Mouse (Mus musculus): Measurements from ENCODE around the gene Olfr49. TPM values are rescaled to one million over a fixed set of nuclear protein-coding genes. Genes with fewer than 3 reads are reported as not detected.

Gene Olfr49
- polyA plus RNA-seq, 1 experiment from 2014 or later, result not detected

- no peaks in the 10 kb centered on the region for H3K4me1 ChIP-seq (replicated peaks)
- WGBS, result 90% methylated on average over 3 of the region's 3 CpGs
- no peaks in the 10 kb centered on the region for H3K27me3 ChIP-seq (ENCODE audit: insufficient read depth, poor library complexity, severe bottlenecking)
- no peak overlapping the region for H3K27ac ChIP-seq
- no peak overlapping the region for H3K4me3 ChIP-seq
- H3K9me3 ChIP-seq, result no peaks in the 10 kb centered on the region
- no peak for DNase-seq (ENCODE audit: low spot score)
- H3K36me3 ChIP-seq, result peaks cover 10% of the 10 kb centered on the region
Observed at GRCm38 (mm10) chr14:54272696-54273095, 12.0 kb downstream of the Olfr49 start.

- Histone ChIP-seq H3K4me1 (replicated peaks) (no peaks in the 10 kb centered on the region), H3K27me3 (ENCODE audit: insufficient read depth, poor library complexity, severe bottlenecking) (no peaks in the 10 kb centered on the region), H3K9me3 (no peaks in the 10 kb centered on the region), H3K4me3 (no peak overlapping the region), H3K27ac (no peak overlapping the region), H3K36me3 (peaks cover 15% of the 10 kb centered on the region)
- no peak for DNase-seq (ENCODE audit: low spot score)
- WGBS, result 83% methylated on average over 3 of the region's 3 CpGs
Observed at GRCm38 (mm10) chr14:54271976-54272606, 12.6 kb downstream of the Olfr49 start.

- Histone ChIP-seq H3K27me3 (ENCODE audit: insufficient read depth, poor library complexity, severe bottlenecking) (no peaks in the 10 kb centered on the region), H3K36me3 (peaks cover 15% of the 10 kb centered on the region), H3K27ac (no peak overlapping the region), H3K4me1 (replicated peaks) (no peaks in the 10 kb centered on the region), H3K4me3 (no peak overlapping the region), H3K9me3 (no peaks in the 10 kb centered on the region)
- WGBS, result 94% methylated on average over 3 of the region's 3 CpGs
- no peak for DNase-seq (ENCODE audit: low spot score)
Observed at GRCm38 (mm10) chr14:54270413-54270812, 14.3 kb downstream of the Olfr49 start.

GRCm38 (mm10) chr14:54269566-54269965 is 15.2 kb downstream of the Olfr49 start:
- DNase-seq (ENCODE audit: low spot score), result no peak
- WGBS, result 91% methylated on average over 3 of the region's 3 CpGs
- Histone ChIP-seq H3K36me3 (peaks cover 15% of the 10 kb centered on the region), H3K27ac (no peak overlapping the region), H3K9me3 (no peaks in the 10 kb centered on the region), H3K27me3 (ENCODE audit: insufficient read depth, poor library complexity, severe bottlenecking) (no peaks in the 10 kb centered on the region), H3K4me1 (replicated peaks) (peaks cover 4% of the 10 kb centered on the region; the same call in 1 of the 2 replicates), H3K4me3 (no peak overlapping the region)

GRCm38 (mm10) chr14:54267966-54268365 is 16.8 kb downstream of the Olfr49 start:
- no peak overlapping the region for H3K27ac ChIP-seq
- no peak for DNase-seq (ENCODE audit: low spot score)
- H3K9me3 ChIP-seq, result no peaks in the 10 kb centered on the region
- WGBS, result 92% methylated on average over 10 of the region's 10 CpGs
- no peak overlapping the region for H3K4me3 ChIP-seq
- peaks cover 25% of the 10 kb centered on the region for H3K36me3 ChIP-seq
- no peaks in the 10 kb centered on the region for H3K27me3 ChIP-seq (ENCODE audit: insufficient read depth, poor library complexity, severe bottlenecking)
- peaks cover 4% of the 10 kb centered on the region; the same call in 1 of the 2 replicates for H3K4me1 ChIP-seq (replicated peaks)

GRCm38 (mm10) chr14:54265951-54266350 is 18.8 kb downstream of the Olfr49 start:
- Histone ChIP-seq H3K9me3 (no peaks in the 10 kb centered on the region), H3K27ac (no peak overlapping the region), H3K4me1 (replicated peaks) (peaks cover 4% of the 10 kb centered on the region; the same call in 1 of the 2 replicates), H3K27me3 (ENCODE audit: insufficient read depth, poor library complexity, severe bottlenecking) (no peaks in the 10 kb centered on the region), H3K4me3 (no peak overlapping the region), H3K36me3 (peaks cover 32% of the 10 kb centered on the region)
- DNase-seq (ENCODE audit: low spot score), result no peak
- WGBS, result 80% methylated on average over 6 of the region's 6 CpGs

GRCm38 (mm10) chr14:54265093-54265492 is 19.6 kb downstream of the Olfr49 start:
- WGBS, result 39% methylated on average over 10 of the region's 10 CpGs
- Histone ChIP-seq H3K36me3 (peaks cover 32% of the 10 kb centered on the region), H3K27me3 (ENCODE audit: insufficient read depth, poor library complexity, severe bottlenecking) (peaks cover 3% of the 10 kb centered on the region; the same call in 1 of the 2 replicates), H3K4me3 (no peak overlapping the region), H3K9me3 (no peaks in the 10 kb centered on the region), H3K4me1 (replicated peaks) (peaks cover 8% of the 10 kb centered on the region), H3K27ac (no peak overlapping the region)
- no peak for DNase-seq (ENCODE audit: low spot score)

- Histone ChIP-seq H3K36me3 (peaks cover 32% of the 10 kb centered on the region), H3K4me3 (no peak overlapping the region), H3K27ac (no peak overlapping the region), H3K4me1 (replicated peaks) (peaks cover 17% of the 10 kb centered on the region), H3K27me3 (ENCODE audit: insufficient read depth, poor library complexity, severe bottlenecking) (peaks cover 4% of the 10 kb centered on the region; the same call in 1 of the 2 replicates), H3K9me3 (no peaks in the 10 kb centered on the region)
- DNase-seq (ENCODE audit: low spot score), result no peak
- WGBS, result 91% methylated on average over 7 of the region's 7 CpGs
Observed at GRCm38 (mm10) chr14:54264231-54264630, 20.5 kb downstream of the Olfr49 start.

- no peak for DNase-seq (ENCODE audit: low spot score)
- no peak overlapping the region for H3K27ac ChIP-seq
- no peaks in the 10 kb centered on the region for H3K9me3 ChIP-seq
- WGBS, result 93% methylated on average over 6 of the region's 6 CpGs
- H3K4me3 ChIP-seq, result no peak overlapping the region
- H3K27me3 ChIP-seq (ENCODE audit: insufficient read depth, poor library complexity, severe bottlenecking), result peaks cover 4% of the 10 kb centered on the region; the same call in 1 of the 2 replicates
- H3K36me3 ChIP-seq, result peaks cover 26% of the 10 kb centered on the region
- peaks cover 22% of the 10 kb centered on the region for H3K4me1 ChIP-seq (replicated peaks)
Observed at GRCm38 (mm10) chr14:54263099-54263498, 21.6 kb downstream of the Olfr49 start.

GRCm38 (mm10) chr14:54262622-54263021 is 22.1 kb downstream of the Olfr49 start:
- peaks cover 4% of the 10 kb centered on the region; the same call in 1 of the 2 replicates for H3K27me3 ChIP-seq (ENCODE audit: insufficient read depth, poor library complexity, severe bottlenecking)
- WGBS, result 89% methylated on average over 8 of the region's 8 CpGs
- DNase-seq (ENCODE audit: low spot score), result no peak
- no peaks in the 10 kb centered on the region for H3K9me3 ChIP-seq
- H3K4me3 ChIP-seq, result no peak overlapping the region
- peaks cover 22% of the 10 kb centered on the region for H3K4me1 ChIP-seq (replicated peaks)
- no peak overlapping the region for H3K27ac ChIP-seq
- H3K36me3 ChIP-seq, result peaks cover 21% of the 10 kb centered on the region

GRCm38 (mm10) chr14:54261386-54261785 is 23.4 kb downstream of the Olfr49 start:
- Histone ChIP-seq H3K4me1 (replicated peaks) (peaks cover 22% of the 10 kb centered on the region), H3K27me3 (ENCODE audit: insufficient read depth, poor library complexity, severe bottlenecking) (peaks cover 4% of the 10 kb centered on the region; the same call in 1 of the 2 replicates), H3K9me3 (no peaks in the 10 kb centered on the region), H3K36me3 (peaks cover 16% of the 10 kb centered on the region), H3K4me3 (no peak overlapping the region), H3K27ac (no peak overlapping the region)
- WGBS, result 92% methylated on average over 2 of the region's 2 CpGs
- no peak for DNase-seq (ENCODE audit: low spot score)

- H3K4me1 ChIP-seq (replicated peaks), result peaks cover 20% of the 10 kb centered on the region
- H3K9me3 ChIP-seq, result no peaks in the 10 kb centered on the region
- H3K27me3 ChIP-seq (ENCODE audit: insufficient read depth, poor library complexity, severe bottlenecking), result peaks cover 4% of the 10 kb centered on the region; the same call in 1 of the 2 replicates
- no peak for DNase-seq (ENCODE audit: low spot score)
- peak overlapping the region; percentile 70; the same call in 1 of the 2 replicates for H3K4me3 ChIP-seq
- peaks cover 16% of the 10 kb centered on the region for H3K36me3 ChIP-seq
- WGBS, result 74% methylated on average over 2 of the region's 2 CpGs
- H3K27ac ChIP-seq, result no peak overlapping the region
Observed at GRCm38 (mm10) chr14:54260196-54260595, 24.5 kb downstream of the Olfr49 start.

GRCm38 (mm10) chr14:54259722-54260085 is 25.0 kb downstream of the Olfr49 start:
- DNase-seq (ENCODE audit: low spot score), result no peak
- H3K4me3 ChIP-seq, result peak overlapping the region; percentile 70
- H3K27ac ChIP-seq, result peak overlapping the region; percentile 84
- 27% methylated on average over 8 of the region's 8 CpGs for WGBS
- no peaks in the 10 kb centered on the region for H3K9me3 ChIP-seq
- peaks cover 4% of the 10 kb centered on the region; the same call in 1 of the 2 replicates for H3K27me3 ChIP-seq (ENCODE audit: insufficient read depth, poor library complexity, severe bottlenecking)
- H3K4me1 ChIP-seq (replicated peaks), result peaks cover 22% of the 10 kb centered on the region
- H3K36me3 ChIP-seq, result peaks cover 16% of the 10 kb centered on the region

Measured in hindbrain, embryonic 10.5 days (tissue).